Mouse (Mus musculus): Measurements from ENCODE around the gene Ptpn22.
"Not testable (repeated sequence)": the region's sequence is repeated elsewhere in the genome, so short reads cannot be mapped to it uniquely, and the experiment has no call there.

Ptpn22 gene

GRCm38 (mm10) chr3:103858881-103859801 is at the start of gene Ptpn22:
Gene Ptpn22 (plus strand): TSS chr3:103859795.
- H3K36me3 ChIP-seq (ENCODE audit: control insufficient read depth, insufficient read depth, low read length, poor library complexity, severe bottlenecking): no peaks in the 10 kb centered on the region
- H3K27me3 ChIP-seq (ENCODE audit: control insufficient read depth, insufficient read depth, low read length, poor library complexity, severe bottlenecking): no peaks in the 10 kb centered on the region
- DNase-seq (ENCODE audit: low read depth, low spot score): peak; percentile 78

DNA sequence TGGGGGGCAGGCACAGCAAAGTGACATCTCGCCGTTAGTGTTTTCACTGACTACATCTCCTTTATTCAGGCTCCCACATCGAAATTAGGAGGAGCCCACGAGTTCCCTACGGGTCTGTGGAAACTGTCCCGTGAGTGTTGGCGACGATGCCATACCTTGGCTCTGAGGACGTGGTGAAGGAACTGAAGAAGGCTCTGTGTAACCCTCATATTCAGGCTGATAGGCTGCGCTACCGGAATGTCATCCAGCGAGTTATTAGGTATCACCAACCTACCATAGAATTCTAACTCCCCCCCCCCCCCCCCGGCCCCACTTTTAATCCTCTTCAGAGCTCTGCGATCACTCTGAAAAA is 49.8 kb upstream of the Ptpn22 start:
- no peak for DNase-seq (ENCODE audit: low read depth, low spot score)
- H3K27me3 ChIP-seq (ENCODE audit: control insufficient read depth, insufficient read depth, low read length, poor library complexity, severe bottlenecking): no peaks in the 10 kb centered on the region

DNA sequence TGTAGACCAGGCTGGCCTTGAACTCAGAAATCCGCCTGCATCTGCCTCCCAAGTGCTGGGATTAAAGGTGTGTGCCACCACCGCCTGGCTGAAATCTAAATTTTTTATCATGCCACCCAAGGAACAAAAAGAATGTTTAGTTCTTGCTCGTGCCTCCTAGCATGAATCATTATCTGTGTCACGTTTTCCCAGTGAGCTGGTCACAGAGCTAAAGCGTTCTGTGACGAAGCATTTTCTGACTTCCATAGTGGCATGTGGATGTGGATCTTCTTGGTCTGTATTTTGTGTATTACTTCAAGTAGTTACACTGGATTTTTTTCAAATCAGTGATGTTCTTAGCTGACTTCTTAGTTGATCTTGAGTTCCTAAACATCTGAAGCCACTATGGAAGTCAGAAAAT is 48.6 kb upstream of the Ptpn22 start:
- H3K27me3 ChIP-seq (ENCODE audit: control insufficient read depth, insufficient read depth, low read length, poor library complexity, severe bottlenecking): no peaks in the 10 kb centered on the region
- DNase-seq (ENCODE audit: low read depth, low spot score): no peak
- 0 out of 2 replicates have a peak, but pooled peaks cover 7% of the 10 kb centered on the region for H3K36me3 ChIP-seq (ENCODE audit: control insufficient read depth, insufficient read depth, low read length, poor library complexity, severe bottlenecking)

More for the DNA sequence above, 49.8 kb upstream of the Ptpn22 start:
- H3K36me3 ChIP-seq (ENCODE audit: control insufficient read depth, insufficient read depth, low read length, poor library complexity, severe bottlenecking): peaks cover 11% of the 10 kb centered on the region; the same call in 1 of the 2 replicates

GRCm38 (mm10) chr3:103827548-103827947 is 32.0 kb upstream of the Ptpn22 start:
- peak; percentile 46 for DNase-seq (ENCODE audit: low read depth, low spot score)

GRCm38 (mm10) chr3:103829036-103829435 is 30.6 kb upstream of the Ptpn22 start:
- Histone ChIP-seq H3K27me3 (ENCODE audit: control insufficient read depth, insufficient read depth, low read length, poor library complexity, severe bottlenecking) (no peaks in the 10 kb centered on the region), H3K36me3 (ENCODE audit: control insufficient read depth, insufficient read depth, low read length, poor library complexity, severe bottlenecking) (no peaks in the 10 kb centered on the region)
- no peak for DNase-seq (ENCODE audit: low read depth, low spot score)

More at GRCm38 (mm10) chr3:103827548-103827947, 32.0 kb upstream of the Ptpn22 start:
- H3K27me3 ChIP-seq (ENCODE audit: control insufficient read depth, insufficient read depth, low read length, poor library complexity, severe bottlenecking): no peaks in the 10 kb centered on the region
- H3K36me3 ChIP-seq (ENCODE audit: control insufficient read depth, insufficient read depth, low read length, poor library complexity, severe bottlenecking): no peaks in the 10 kb centered on the region

GRCm38 (mm10) chr3:103830681-103831080 is 28.9 kb upstream of the Ptpn22 start:
- peak; percentile 44 for DNase-seq (ENCODE audit: low read depth, low spot score)

GRCm38 (mm10) chr3:103831146-103831545 is 28.4 kb upstream of the Ptpn22 start:
- Histone ChIP-seq H3K27me3 (ENCODE audit: control insufficient read depth, insufficient read depth, low read length, poor library complexity, severe bottlenecking) (no peaks in the 10 kb centered on the region), H3K36me3 (ENCODE audit: control insufficient read depth, insufficient read depth, low read length, poor library complexity, severe bottlenecking) (no peaks in the 10 kb centered on the region)
- no peak for DNase-seq (ENCODE audit: low read depth, low spot score)

More at GRCm38 (mm10) chr3:103830681-103831080, 28.9 kb upstream of the Ptpn22 start:
- not testable (repeated sequence) for H3K27me3 ChIP-seq (ENCODE audit: control insufficient read depth, insufficient read depth, low read length, poor library complexity, severe bottlenecking); H3K36me3 ChIP-seq (ENCODE audit: control insufficient read depth, insufficient read depth, low read length, poor library complexity, severe bottlenecking)

DNA sequence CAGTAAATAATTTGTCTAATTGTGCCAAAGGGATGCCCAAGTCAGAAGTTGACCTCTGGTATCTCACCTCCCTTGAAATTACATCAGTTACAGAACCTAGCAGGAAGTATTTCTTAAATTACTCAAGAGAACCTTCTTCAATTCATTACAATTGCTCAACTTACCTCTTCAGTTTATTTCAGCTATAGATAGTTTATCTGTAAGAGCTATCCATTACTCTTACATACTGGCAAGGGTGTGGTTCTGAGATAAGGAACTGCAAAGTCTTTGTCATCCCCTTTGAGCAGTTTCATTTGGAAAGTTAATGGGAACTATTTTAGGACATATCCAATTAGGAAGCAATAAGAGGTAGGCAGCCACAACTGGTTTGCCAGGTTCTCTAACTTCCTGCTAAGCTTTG is 27.2 kb upstream of the Ptpn22 start, which contains the start of gene Bcl2l15:
Gene Bcl2l15 (plus strand): TSS at position 176 of the 400 bp plus-strand sequence.
- DNase-seq (ENCODE audit: low read depth, low spot score): no peak
- no peaks in the 10 kb centered on the region for H3K27me3 ChIP-seq (ENCODE audit: control insufficient read depth, insufficient read depth, low read length, poor library complexity, severe bottlenecking)
- H3K36me3 ChIP-seq (ENCODE audit: control insufficient read depth, insufficient read depth, low read length, poor library complexity, severe bottlenecking): no peaks in the 10 kb centered on the region

DNA sequence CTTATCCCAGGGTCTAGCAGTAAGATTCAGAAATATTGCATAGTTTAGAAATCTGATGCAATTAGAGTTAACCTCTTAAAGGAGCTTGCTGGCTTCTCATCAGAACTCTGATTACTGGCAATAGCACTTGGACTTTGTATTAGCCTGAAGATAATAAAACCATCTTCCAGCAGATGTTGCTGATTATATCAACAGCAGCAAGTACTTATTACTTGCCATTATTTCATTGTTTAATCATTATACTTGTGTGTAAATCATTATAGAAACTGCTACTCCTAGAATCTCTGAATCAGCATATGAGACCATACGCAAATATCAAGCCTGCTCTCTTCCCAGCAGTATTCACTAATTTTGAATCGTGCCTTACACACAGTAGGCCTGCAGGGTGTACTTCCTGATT is 25.6 kb upstream of the Ptpn22 start:
- no peaks in the 10 kb centered on the region for H3K27me3 ChIP-seq (ENCODE audit: control insufficient read depth, insufficient read depth, low read length, poor library complexity, severe bottlenecking)
- no peaks in the 10 kb centered on the region for H3K36me3 ChIP-seq (ENCODE audit: control insufficient read depth, insufficient read depth, low read length, poor library complexity, severe bottlenecking)
- no peak for DNase-seq (ENCODE audit: low read depth, low spot score)

GRCm38 (mm10) chr3:103835272-103835950 is 24.2 kb upstream of the Ptpn22 start:
- DNase-seq (ENCODE audit: low read depth, low spot score): no peak
- no peaks in the 10 kb centered on the region for H3K36me3 ChIP-seq (ENCODE audit: control insufficient read depth, insufficient read depth, low read length, poor library complexity, severe bottlenecking)
- no peaks in the 10 kb centered on the region for H3K27me3 ChIP-seq (ENCODE audit: control insufficient read depth, insufficient read depth, low read length, poor library complexity, severe bottlenecking)

- Histone ChIP-seq H3K36me3 (ENCODE audit: control insufficient read depth, insufficient read depth, low read length, poor library complexity, severe bottlenecking) (no peaks in the 10 kb centered on the region), H3K27me3 (ENCODE audit: control insufficient read depth, insufficient read depth, low read length, poor library complexity, severe bottlenecking) (no peaks in the 10 kb centered on the region)
- DNase-seq (ENCODE audit: low read depth, low spot score): peak; percentile 36
Observed at GRCm38 (mm10) chr3:103835951-103836310, 23.7 kb upstream of the Ptpn22 start.

DNA sequence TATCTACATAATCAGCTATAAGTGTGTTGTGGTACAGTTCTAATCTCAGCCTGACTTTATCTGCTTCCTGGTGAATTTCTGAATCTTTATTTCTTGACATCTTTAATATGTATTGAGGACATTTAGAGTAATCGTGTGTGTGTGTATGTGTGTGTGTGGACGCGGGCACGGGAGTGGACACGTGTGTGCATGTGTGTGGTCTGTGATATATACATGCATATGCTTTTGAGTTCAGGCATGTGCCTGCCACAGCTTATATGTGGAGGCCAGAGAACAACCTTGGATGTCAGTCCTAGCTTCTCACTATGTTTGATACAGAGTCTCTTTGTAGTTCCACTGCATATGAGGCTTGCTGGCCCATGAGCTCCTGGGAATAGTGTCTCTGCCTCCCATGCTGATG is 23.1 kb upstream of the Ptpn22 start:
- DNase-seq (ENCODE audit: low read depth, low spot score): no peak
- Histone ChIP-seq H3K36me3 (ENCODE audit: control insufficient read depth, insufficient read depth, low read length, poor library complexity, severe bottlenecking) (no peaks in the 10 kb centered on the region), H3K27me3 (ENCODE audit: control insufficient read depth, insufficient read depth, low read length, poor library complexity, severe bottlenecking) (no peaks in the 10 kb centered on the region)

- Histone ChIP-seq H3K36me3 (ENCODE audit: control insufficient read depth, insufficient read depth, low read length, poor library complexity, severe bottlenecking) (no peaks in the 10 kb centered on the region), H3K27me3 (ENCODE audit: control insufficient read depth, insufficient read depth, low read length, poor library complexity, severe bottlenecking) (no peaks in the 10 kb centered on the region)
- DNase-seq (ENCODE audit: low read depth, low spot score): no peak
Observed at GRCm38 (mm10) chr3:103839711-103840110, 19.9 kb upstream of the Ptpn22 start.

DNA sequence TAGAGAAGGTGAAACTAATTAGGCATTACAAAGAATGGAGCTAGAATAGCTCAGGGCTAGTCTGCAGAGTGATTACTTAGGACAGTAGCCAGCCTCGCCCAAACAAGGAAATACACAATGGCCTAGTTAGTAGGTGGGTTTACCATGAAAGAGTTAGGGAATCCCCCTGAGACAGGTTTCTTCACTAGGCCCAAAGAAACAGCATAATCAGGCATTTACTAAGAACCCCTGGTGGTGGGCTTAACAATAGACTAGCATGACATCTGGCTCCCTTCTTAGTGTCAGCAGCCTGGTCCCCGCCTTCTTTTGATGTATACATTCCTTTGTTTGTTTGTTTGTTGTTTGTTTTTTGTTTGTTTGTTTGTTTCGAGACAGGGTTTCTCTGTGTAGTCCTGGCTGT is 19.4 kb upstream of the Ptpn22 start:
- not testable (repeated sequence) for H3K36me3 ChIP-seq (ENCODE audit: control insufficient read depth, insufficient read depth, low read length, poor library complexity, severe bottlenecking); H3K27me3 ChIP-seq (ENCODE audit: control insufficient read depth, insufficient read depth, low read length, poor library complexity, severe bottlenecking); DNase-seq (ENCODE audit: low read depth, low spot score)

GRCm38 (mm10) chr3:103840946-103841345 is 18.6 kb upstream of the Ptpn22 start:
- peak; percentile 35 for DNase-seq (ENCODE audit: low read depth, low spot score)
- H3K36me3 ChIP-seq (ENCODE audit: control insufficient read depth, insufficient read depth, low read length, poor library complexity, severe bottlenecking); H3K27me3 ChIP-seq (ENCODE audit: control insufficient read depth, insufficient read depth, low read length, poor library complexity, severe bottlenecking): not testable (repeated sequence)
